Mouse (Mus musculus) ovary, postnatal 36 days (tissue): Measurements from ENCODE around the gene Tpi1.

Experiments used
- DNase-seq: peaks from one replicate; pipeline ENCODE4 v3.0.0; 2022; ENCODE audit warnings: low spot score, mixed read lengths

Gene Tpi1

DNA sequence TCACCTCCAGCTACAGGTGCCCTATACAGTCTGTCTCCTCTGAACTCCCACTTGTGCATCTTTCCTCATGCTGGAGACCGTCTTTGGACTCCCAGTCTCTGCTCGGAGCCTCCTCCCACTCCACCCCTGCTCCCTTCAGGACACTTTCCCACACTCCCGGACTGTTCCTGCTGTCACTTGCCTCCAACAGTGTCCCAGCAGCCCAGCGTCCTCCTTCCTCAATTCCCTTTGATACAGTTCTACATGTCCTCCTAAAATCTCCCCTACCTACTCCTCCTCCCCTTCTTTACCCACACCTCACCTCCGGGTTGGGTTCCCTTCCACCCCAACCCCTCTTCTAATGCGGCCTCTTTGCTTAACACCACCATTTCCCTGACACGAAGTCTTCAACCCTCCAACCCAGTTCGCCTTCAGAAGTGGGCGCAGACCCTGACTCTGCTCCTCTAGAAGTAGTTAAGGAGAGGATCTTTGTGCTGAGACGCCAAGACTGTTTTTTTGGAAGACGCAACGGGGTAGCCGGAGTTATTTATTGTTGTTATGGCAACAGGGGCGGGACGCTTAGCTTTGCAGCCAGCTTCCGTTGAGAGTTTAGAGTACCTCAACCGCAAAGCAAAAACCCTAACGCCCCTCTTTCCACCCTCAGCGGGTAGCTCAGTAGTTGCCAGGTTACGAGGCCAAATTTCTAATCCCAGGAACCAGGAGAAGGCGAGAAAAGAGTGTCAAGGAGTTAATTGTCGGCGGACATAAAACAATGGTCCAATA is 34.7 kb downstream of the Tpi1 start, which contains the start of gene Lrrc23:
Gene Lrrc23 (minus strand): TSS at position 506 of the 762 bp plus-strand sequence.
- DNase-seq: peak; percentile 44

DNA sequence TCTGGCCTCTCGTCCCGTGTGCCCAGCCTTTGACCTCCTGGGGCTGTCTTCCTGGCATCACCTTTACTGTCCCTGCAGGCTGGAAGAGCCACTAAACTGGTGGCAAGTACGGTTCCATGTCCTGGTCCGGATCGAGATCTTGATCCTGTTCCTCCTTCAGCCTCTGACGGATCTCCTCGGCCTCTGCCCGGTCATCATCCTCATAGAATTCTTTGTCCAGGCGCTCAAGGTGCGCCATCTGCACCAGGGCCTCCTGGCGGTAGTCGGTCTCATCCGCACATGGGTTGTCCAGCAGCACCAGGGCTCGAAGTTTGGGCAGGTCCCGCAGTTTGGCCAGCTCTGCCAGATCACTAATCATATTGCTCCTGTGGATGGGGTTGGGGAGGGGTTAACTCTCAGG is 43.6 kb downstream of the Tpi1 start:
- no peak for DNase-seq

DNA sequence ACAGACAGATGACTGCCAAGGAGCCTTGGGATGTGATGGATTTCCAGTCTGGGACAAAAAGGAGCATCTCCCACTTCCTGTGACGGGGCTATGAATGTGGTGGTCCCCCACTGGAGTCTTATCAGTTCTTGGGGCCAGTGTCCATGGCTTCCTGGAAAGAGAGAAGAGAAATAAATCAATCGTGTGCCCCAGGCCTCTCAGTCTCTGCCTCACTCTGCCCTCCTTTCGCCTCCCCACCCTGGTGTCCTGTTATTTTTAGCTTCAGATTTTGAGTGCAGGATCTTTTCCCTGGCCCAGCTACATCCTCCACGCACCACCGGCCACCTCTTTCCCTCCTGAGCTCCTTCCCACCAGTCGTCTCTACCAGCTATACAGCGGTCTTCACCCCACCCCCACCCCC is 44.1 kb downstream of the Tpi1 start:
- no peak for DNase-seq

DNA sequence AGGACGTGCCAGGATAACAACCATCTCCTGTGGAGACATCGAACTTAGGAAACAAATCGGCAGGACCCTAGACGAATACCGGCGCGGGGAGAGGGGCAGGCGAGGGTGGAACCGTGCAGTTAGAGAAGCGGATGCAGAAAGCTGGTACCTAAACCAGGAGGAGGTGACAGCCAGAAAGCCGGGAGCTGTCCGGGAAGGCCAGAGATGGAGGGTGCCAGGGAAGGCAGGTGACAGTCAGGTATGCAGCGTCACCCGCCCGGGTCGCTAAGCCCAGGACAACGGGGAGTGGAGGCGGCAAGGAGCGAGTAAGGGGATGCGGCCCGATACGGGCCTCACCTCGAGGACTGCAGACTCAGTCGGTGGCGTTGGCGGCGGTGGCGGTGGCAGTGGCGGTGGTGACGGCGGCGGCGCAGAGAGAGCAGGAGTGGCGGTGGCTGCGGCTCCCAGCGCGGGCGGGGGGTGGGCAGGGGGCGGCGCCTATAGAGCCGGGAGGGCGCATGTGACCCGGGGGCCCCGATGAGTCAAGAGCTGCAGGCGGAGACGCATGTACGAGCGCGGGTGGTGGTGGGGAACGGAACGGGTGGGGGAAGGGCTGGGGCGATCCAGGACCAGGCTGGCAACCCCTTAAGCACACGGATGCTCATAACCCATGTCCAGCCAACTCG is 44.9 kb downstream of the Tpi1 start, which contains the start of gene Eno2:
Gene Eno2 (minus strand): TSS at position 573 of the 665 bp plus-strand sequence.
- DNase-seq: no peak

DNA sequence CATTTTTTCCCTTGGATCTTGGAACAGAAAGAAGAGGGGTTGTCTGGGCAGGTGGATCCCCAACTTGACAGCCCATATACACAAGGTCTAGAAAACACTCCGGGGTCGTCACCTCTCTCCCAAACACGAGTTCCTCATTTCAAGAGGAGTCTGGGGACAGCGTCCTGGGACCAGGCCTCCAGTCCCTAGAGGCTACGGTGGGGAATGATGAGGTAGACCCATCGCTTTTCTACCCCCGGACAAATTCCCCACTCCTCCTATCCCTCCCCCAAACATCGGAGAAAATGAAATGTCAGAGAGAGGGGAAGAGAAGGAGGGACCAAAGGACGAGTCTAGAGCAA is 45.4 kb downstream of the Tpi1 start:
- DNase-seq: no peak

DNA sequence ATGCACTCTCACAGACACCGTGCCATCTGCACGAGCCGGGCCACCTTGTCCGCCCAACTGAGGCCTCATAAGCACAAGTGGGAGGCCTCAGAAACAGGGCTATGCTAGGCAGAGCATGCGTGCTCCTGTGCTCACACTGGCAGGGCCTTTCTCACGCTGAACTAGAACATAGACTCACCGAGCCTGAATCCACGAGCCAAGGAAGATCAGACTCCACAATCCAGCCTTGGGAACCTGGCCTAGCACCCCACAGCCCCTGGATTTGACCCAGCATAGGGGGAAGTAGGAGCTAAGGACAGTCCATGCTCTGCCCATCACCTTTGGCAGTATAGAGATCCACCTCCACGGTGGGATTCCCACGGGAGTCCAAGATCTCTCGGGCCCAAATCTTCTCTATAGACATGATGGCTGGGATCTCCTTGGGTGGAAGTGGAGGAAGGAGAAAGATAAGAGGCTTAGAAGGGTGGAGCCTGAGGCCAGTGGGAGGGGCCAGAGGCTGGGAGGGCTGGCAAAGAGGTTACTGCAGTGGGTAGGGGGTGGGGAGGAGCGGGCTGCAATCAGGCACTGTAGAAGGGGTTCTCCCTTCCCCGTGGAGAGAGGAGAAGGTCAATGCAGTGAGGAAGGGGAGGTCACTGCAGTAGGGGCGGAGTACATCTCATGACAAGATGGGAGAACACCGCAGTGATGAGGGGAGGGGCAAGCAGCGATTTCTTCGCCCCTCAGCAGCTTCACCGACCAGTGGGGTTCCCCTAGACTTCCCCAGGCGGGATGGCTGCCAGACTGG is 46.0 kb downstream of the Tpi1 start:
- no peak for DNase-seq

DNA sequence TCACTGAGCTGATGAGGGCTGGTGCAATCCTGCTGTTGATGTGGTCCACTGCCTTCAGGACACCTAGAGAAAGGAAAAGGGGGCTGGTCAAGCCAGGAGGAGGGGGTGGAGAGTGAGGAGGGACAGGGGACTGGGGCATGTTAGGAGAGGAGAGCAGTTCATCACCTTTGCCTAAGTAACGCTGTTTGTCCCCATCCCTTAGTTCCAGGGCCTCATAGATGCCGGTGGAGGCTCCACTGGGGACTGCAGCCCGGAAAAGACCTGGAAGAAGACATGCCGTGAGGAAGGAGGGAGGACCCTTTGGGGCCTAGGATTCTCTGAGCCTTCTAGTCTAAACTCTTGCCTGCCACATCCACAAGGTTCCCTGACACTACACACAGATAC is 46.6 kb downstream of the Tpi1 start:
- no peak for DNase-seq

DNA sequence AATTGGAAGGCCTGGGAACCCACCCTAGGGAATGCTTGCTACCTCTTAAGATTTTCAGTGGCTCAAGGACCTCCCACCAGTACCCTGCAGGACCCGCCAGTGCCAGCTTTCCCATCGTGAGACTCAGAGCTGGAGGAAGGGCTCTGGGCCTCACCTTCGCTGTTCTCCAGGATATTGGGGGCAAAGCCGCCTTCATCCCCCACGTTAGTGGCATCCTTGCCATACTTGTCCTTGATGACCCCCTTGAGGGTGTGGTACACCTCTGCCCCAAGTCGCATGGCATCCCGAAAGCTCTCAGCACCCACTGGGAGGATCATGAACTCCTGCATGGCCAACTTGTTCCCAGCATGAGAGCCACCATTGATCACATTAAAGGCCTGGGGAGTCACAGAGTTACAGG is 48.1 kb downstream of the Tpi1 start:
- no peak for DNase-seq
